Mouse (Mus musculus) forebrain, embryonic 10.5 days (tissue): ENCODE measurements around the gene Atmin. TPM values are rescaled to one million over a fixed set of nuclear protein-coding genes. Genes with fewer than 3 reads are reported as not detected.

Source experiments
- polyA plus RNA-seq: library from polyadenylated mRNA; unstranded; fragments of >200 nt; fragmentation: Nextera tagmentation; extraction: Ambion mirVana; gene quantifications from 2 replicates; pipeline ENCODE4 v1.2.1, GENCODE M21; 2016

Atmin gene
- polyA plus RNA-seq, 1 experiment from 2014 or later: 14.6 TPM

Other genes with a start within 250 kb of the Atmin start
- gene Cdyl2, start 210.4 kb upstream of the Atmin start, polyA plus RNA-seq: 8.3 and 8.6 TPM in 2 replicates
- 73.7 and 80.9 TPM in 2 replicates for gene Cmc2, start 21.9 kb upstream of the Atmin start, polyA plus RNA-seq
- 69.5 and 71.7 TPM in 2 replicates for gene Cenpn, start 21.7 kb upstream of the Atmin start, polyA plus RNA-seq
- 2.4 and 2.9 TPM in 2 replicates for gene 1700030J22Rik, start 35.6 kb downstream of the Atmin start, polyA plus RNA-seq
- gene Gcsh, start 50.1 kb downstream of the Atmin start, polyA plus RNA-seq: 204 and 205 TPM in 2 replicates
- gene Pkd1l2, start 139.1 kb downstream of the Atmin start, polyA plus RNA-seq: not detected in 2 replicates
- gene Bco1, start 152.5 kb downstream of the Atmin start, polyA plus RNA-seq: 0.22 and 0.30 TPM in 2 replicates
- 2.5 TPM in 2 replicates for gene Gan, start 214.7 kb downstream of the Atmin start, polyA plus RNA-seq